ENCODE assay signal across 14 mouse cellular contexts in the genomic region with DNA sequence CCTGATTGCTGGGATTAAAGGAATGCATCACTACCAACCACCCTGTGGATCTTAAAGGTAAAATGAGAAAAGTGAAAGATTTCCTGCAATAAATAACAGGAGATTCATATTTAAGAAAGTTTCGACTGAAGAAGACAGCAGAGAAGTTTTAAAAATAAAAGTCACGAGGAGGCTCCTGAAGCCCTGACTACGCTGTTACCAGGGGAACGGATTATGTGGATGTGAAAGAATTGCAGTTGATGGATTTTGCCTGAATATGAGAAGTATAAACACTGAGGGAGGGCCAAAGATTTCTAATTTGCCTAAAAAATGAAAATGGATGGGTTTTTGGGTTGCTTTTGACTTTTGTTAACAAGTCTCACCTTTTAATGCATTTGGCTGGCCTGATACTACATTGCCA.
"Had no signal": no experiment of that assay in that cellular context is flagged by ENCODE, and none has a peak within 500 bp of the region (broad histone marks: within the 10 kb centered on the region; RNA-seq: fewer than 3 reads in every experiment).

No protein-coding gene starts in this region.

- H3K9ac ChIP-seq: limb, embryonic 12.5 days; liver, embryonic 13.5 days; liver, postnatal 0 days; neural tube, embryonic 12.5 days had no signal

- DNase-seq: kidney, adult 11 months; kidney, postnatal 10 days; kidney, postnatal 4 days; liver; liver, embryonic 13.5 days; liver, postnatal 0 days; midbrain, embryonic 14.5 days; right cerebral cortex, postnatal 25 days; thymus, adult 2 months; thymus, postnatal 25 days had no signal

- H3K36me3 ChIP-seq: limb, embryonic 12.5 days; liver, embryonic 13.5 days; neural tube, embryonic 12.5 days had no signal

- H3K27me3 ChIP-seq: limb, embryonic 12.5 days; liver, embryonic 13.5 days; neural tube, embryonic 12.5 days had no signal

- H3K4me2 ChIP-seq: limb, embryonic 12.5 days; liver, embryonic 13.5 days; neural tube, embryonic 12.5 days had no signal

- H3K27ac ChIP-seq: layer of hippocampus, adult 2 months; limb, embryonic 12.5 days; liver, embryonic 13.5 days; neural tube, embryonic 12.5 days; stomach, postnatal 0 days had no signal

- H3K4me3 ChIP-seq: layer of hippocampus, adult 2 months; limb, embryonic 12.5 days; liver, embryonic 13.5 days; neural tube, embryonic 12.5 days had no signal

- H3K9me3 ChIP-seq: limb, embryonic 12.5 days; liver, embryonic 13.5 days; neural tube, embryonic 12.5 days had no signal

- H3K4me1 ChIP-seq: limb, embryonic 12.5 days; liver, embryonic 13.5 days; neural tube, embryonic 12.5 days had no signal
